Mouse (Mus musculus) myocyte (in vitro differentiated cells): ENCODE results near the gene Tmem206. TPM values are rescaled to one million over a fixed set of nuclear protein-coding genes. Genes with fewer than 3 reads are reported as not detected.
A peak's percentile ranks its signal among the peaks of the same experiment; 100 is the strongest.

ENCODE experiments used
- H3K27me3 ChIP-seq: one replicate; pipeline ENCODE4 v1.6.1; 2011; ENCODE audit not compliant: control insufficient read depth, insufficient read depth, insufficient read length
- H3K36me3 ChIP-seq: one replicate; pipeline ENCODE4 v1.6.1; 2011; ENCODE audit not compliant: control insufficient read depth, insufficient read depth
- H3K4me2 ChIP-seq: one replicate; pipeline ENCODE4 v1.6.1; 2011; ENCODE audit warnings: low read depth, control low read depth
- H3K4me3 ChIP-seq: one replicate; pipeline ENCODE4 v1.5.1; 2011; ENCODE audit warnings: mild to moderate bottlenecking, control low read depth, moderate library complexity
- H3K79me2 ChIP-seq: one replicate; pipeline ENCODE4 v1.6.1; 2011; ENCODE audit not compliant: control insufficient read depth, insufficient read depth
- H3ac ChIP-seq: one replicate; pipeline ENCODE4 v1.6.1; 2011; ENCODE audit not compliant: control insufficient read depth, insufficient read length
- CEBPB ChIP-seq: IDR thresholded peaks from 2 replicates; pipeline ENCODE4 v1.6.1; 2011; ENCODE audit warnings: mild to moderate bottlenecking, moderate library complexity; ENCODE audit not compliant: poor library complexity, insufficient read depth, severe bottlenecking
- E2F4 ChIP-seq: IDR thresholded peaks from one replicate; pipeline ENCODE4 v1.6.1; 2011; ENCODE audit warnings: mild to moderate bottlenecking, control low read depth, moderate library complexity; ENCODE audit not compliant: insufficient read depth
- MAX ChIP-seq: IDR thresholded peaks from one replicate; pipeline ENCODE4 v1.6.1; 2011; ENCODE audit warnings: low read depth, mild to moderate bottlenecking, control low read depth
- MYOD1 ChIP-seq, 3 experiments: IDR thresholded peaks; one replicate each; pipeline ENCODE4 v1.6.1; 2011; ENCODE audit warnings: control low read depth in 2 of 3, low read depth in 2 of 3, mild to moderate bottlenecking in 2 of 3, moderate library complexity in 1 of 3; ENCODE audit not compliant: insufficient read length in 2 of 3, control insufficient read depth in 1 of 3
- MYOG ChIP-seq, 3 experiments: IDR thresholded peaks; one replicate each; pipeline ENCODE4 v1.6.1; 2011; ENCODE audit warnings: control low read depth in 2 of 3, low read depth in 2 of 3, mild to moderate bottlenecking in 2 of 3; ENCODE audit not compliant: insufficient read length in 2 of 3, control insufficient read depth in 1 of 3, insufficient read depth in 1 of 3
- POLR2A ChIP-seq: IDR thresholded peaks from one replicate; pipeline ENCODE4 v1.6.1; 2011; ENCODE audit warnings: low read depth, mild to moderate bottlenecking, control low read depth, moderate library complexity; ENCODE audit not compliant: insufficient read length
- POLR2AphosphoS2 ChIP-seq: IDR thresholded peaks from one replicate; pipeline ENCODE4 v1.6.1; 2011; ENCODE audit warnings: low read depth, control low read depth; ENCODE audit not compliant: insufficient read length
- REST ChIP-seq: IDR thresholded peaks from one replicate; pipeline ENCODE4 v1.6.1; 2011; ENCODE audit warnings: mild to moderate bottlenecking, control low read depth, moderate library complexity; ENCODE audit not compliant: insufficient read depth, insufficient read length
- SRF ChIP-seq: IDR thresholded peaks from one replicate; pipeline ENCODE4 v1.6.1; 2011; ENCODE audit warnings: low read depth; ENCODE audit not compliant: control insufficient read depth, insufficient read length
- TCF12 ChIP-seq: IDR thresholded peaks from one replicate; pipeline ENCODE4 v1.6.1; 2011; ENCODE audit warnings: mild to moderate bottlenecking, control low read depth; ENCODE audit not compliant: poor library complexity, insufficient read depth, severe bottlenecking
- TCF3 ChIP-seq: IDR thresholded peaks from one replicate; pipeline ENCODE4 v1.6.1; 2011; ENCODE audit warnings: low read depth, control low read depth; ENCODE audit not compliant: insufficient read length
- USF1 ChIP-seq: IDR thresholded peaks from one replicate; pipeline ENCODE4 v1.6.1; 2011; ENCODE audit warnings: low read depth, mild to moderate bottlenecking, control low read depth, moderate library complexity
- polyA plus RNA-seq: library from polyadenylated mRNA; unstranded; fragments of >200 nt; fragmentation: generic; extraction: Trizol; gene quantifications from one replicate; pipeline ENCODE4 v1.2.1, GENCODE M21; 2012; ENCODE audit warnings: missing spikeins

Gene Tmem206
- polyA plus RNA-seq, 1 experiment, result 12.1 TPM

- Histone ChIP-seq H3ac (no peak overlapping the region), H3K4me3 (no peak overlapping the region), H3K27me3 (no peaks in the 10 kb centered on the region), H3K36me3 (peaks cover 22% of the 10 kb centered on the region), H3K79me2 (no peaks in the 10 kb centered on the region), H3K4me2 (no peak overlapping the region)
- no peak for TF ChIP-seq MAX
- TF ChIP-seq MYOG (IDR thresholded peaks at IDR 0.05; ENCODE audit: control insufficient read depth in 1 of 3, insufficient read depth in 1 of 3, insufficient read length in 2 of 3, low read depth in 2 of 3), result no peak
- TF ChIP-seq TCF12, result no peak
Observed at GRCm38 (mm10) chr1:191348996-191349395, 23.3 kb downstream of the Tmem206 start.

- Histone ChIP-seq H3ac (no peak overlapping the region), H3K4me3 (no peak overlapping the region), H3K79me2 (no peaks in the 10 kb centered on the region), H3K36me3 (peaks cover 25% of the 10 kb centered on the region), H3K27me3 (no peaks in the 10 kb centered on the region), H3K4me2 (no peak overlapping the region)
- no peak for TF ChIP-seq TCF3
- no peak for TF ChIP-seq MAX
- TF ChIP-seq E2F4, result no peak
- TF ChIP-seq TCF12, result no peak
Observed at GRCm38 (mm10) chr1:191349486-191350037, 23.9 kb downstream of the Tmem206 start.

- Histone ChIP-seq H3K4me2 (no peak overlapping the region), H3K36me3 (peaks cover 30% of the 10 kb centered on the region), H3ac (no peak overlapping the region), H3K4me3 (no peak overlapping the region), H3K27me3 (no peaks in the 10 kb centered on the region), H3K79me2 (no peaks in the 10 kb centered on the region)
- TF ChIP-seq SRF (no peak), POLR2AphosphoS2 (peak; percentile 50), REST (no peak)
Observed at GRCm38 (mm10) chr1:191350355-191350754, 24.6 kb downstream of the Tmem206 start.

- Histone ChIP-seq H3K27me3 (no peaks in the 10 kb centered on the region), H3K36me3 (peaks cover 50% of the 10 kb centered on the region), H3K4me3 (no peak overlapping the region), H3K79me2 (no peaks in the 10 kb centered on the region), H3K4me2 (no peak overlapping the region), H3ac (no peak overlapping the region)
- TF ChIP-seq POLR2AphosphoS2 (no peak), MYOG (IDR thresholded peaks at IDR 0.05; ENCODE audit: control insufficient read depth in 1 of 3, insufficient read depth in 1 of 3, insufficient read length in 2 of 3, low read depth in 2 of 3) (no peak)
Observed at GRCm38 (mm10) chr1:191352786-191353488, 27.2 kb downstream of the Tmem206 start.

GRCm38 (mm10) chr1:191353836-191354235 lies 28.1 kb downstream of the Tmem206 start:
- Histone ChIP-seq H3K79me2 (no peaks in the 10 kb centered on the region), H3K36me3 (peaks cover 54% of the 10 kb centered on the region), H3ac (no peak overlapping the region), H3K4me2 (no peak overlapping the region), H3K4me3 (no peak overlapping the region), H3K27me3 (no peaks in the 10 kb centered on the region)
- no peak for TF ChIP-seq REST
- no peak for TF ChIP-seq SRF
- no peak for TF ChIP-seq TCF3
- no peak for TF ChIP-seq MAX
- TF ChIP-seq TCF12, result no peak
- no peak for TF ChIP-seq E2F4
- no peak for TF ChIP-seq USF1
- no peak for TF ChIP-seq POLR2AphosphoS2
- TF ChIP-seq CEBPB, result no peak
- no peak for TF ChIP-seq MYOG (IDR thresholded peaks at IDR 0.05; ENCODE audit: control insufficient read depth in 1 of 3, insufficient read depth in 1 of 3, insufficient read length in 2 of 3, low read depth in 2 of 3)
- no peak for TF ChIP-seq MYOD1 (IDR thresholded peaks at IDR 0.05; ENCODE audit: control insufficient read depth in 1 of 3, insufficient read length in 2 of 3, low read depth in 2 of 3)
- TF ChIP-seq POLR2A, result no peak

- H3K4me2 ChIP-seq, result no peak overlapping the region
- H3K4me3 ChIP-seq, result no peak overlapping the region
- no peaks in the 10 kb centered on the region for H3K79me2 ChIP-seq
- H3K36me3 ChIP-seq, result peaks cover 50% of the 10 kb centered on the region
- H3ac ChIP-seq, result no peak overlapping the region
- TF ChIP-seq MYOG (IDR thresholded peaks at IDR 0.05; ENCODE audit: control insufficient read depth in 1 of 3, insufficient read depth in 1 of 3, insufficient read length in 2 of 3, low read depth in 2 of 3) (no peak), MAX (no peak), E2F4 (no peak), CEBPB (no peak), SRF (no peak), MYOD1 (IDR thresholded peaks at IDR 0.05; ENCODE audit: control insufficient read depth in 1 of 3, insufficient read length in 2 of 3, low read depth in 2 of 3) (no peak), POLR2AphosphoS2 (no peak), TCF3 (no peak), TCF12 (no peak)
- no peaks in the 10 kb centered on the region for H3K27me3 ChIP-seq
Observed at GRCm38 (mm10) chr1:191356936-191357335, 31.2 kb downstream of the Tmem206 start.
